Mouse (Mus musculus): ENCODE results near the gene Nrm.

Nrm gene

DNA sequence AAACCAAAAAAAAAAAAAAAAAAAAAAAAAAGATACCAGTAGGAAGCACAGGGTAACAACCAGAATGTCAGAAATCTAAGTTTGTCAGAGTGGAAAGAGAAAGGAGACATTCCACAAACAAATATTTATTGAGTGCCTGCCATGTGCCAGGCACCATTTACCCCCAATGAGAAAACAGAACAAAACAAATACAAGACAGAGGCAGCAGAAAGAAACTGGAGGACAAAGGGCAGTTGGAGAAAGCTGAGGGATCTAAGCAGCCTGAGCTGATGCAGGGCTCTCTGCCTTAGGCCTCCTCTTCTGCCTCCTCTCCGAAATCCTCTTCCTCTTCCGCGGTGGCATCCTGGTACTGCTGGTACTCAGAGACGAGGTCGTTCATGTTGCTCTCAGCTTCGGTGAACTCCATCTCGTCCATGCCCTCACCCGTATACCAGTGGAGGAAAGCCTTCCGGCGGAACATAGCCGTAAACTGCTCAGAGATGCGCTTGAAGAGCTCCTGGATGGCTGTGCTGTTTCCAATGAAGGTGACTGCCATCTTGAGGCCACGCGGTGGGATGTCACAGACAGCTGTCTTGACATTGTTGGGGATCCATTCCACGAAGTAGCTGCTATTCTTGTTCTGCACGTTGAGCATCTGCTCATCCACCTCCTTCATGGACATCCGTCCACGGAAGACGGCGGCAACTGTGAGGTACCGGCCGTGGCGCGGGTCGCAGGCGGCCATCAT lies 26.3 kb upstream of the Nrm start:
- DNase-seq (ENCODE audit: low read depth), result no peak

DNA sequence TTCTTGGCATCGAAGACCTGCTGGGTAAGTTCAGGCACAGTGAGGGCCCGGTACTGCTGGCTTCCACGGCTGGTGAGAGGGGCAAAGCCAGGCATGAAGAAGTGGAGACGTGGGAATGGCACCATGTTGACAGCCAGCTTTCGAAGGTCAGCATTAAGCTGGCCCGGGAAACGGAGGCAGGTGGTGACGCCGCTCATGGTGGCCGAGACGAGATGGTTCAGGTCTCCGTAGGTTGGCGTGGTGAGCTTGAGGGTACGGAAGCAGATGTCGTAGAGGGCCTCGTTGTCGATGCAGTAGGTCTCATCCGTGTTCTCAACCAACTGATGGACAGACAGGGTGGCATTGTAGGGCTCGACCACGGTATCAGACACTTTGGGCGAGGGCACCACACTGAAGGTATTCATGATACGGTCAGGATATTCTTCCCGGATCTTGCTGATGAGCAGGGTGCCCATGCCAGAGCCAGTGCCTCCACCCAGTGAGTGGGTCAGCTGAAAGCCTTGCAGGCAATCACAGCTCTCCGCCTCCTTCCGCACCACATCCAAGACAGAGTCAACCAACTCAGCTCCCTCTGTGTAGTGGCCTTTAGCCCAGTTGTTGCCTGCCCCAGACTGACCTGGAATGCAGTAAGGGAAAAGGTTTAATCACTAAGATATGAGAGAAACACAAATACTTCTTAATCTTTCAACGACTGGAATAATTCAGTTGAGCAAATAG lies 25.5 kb upstream of the Nrm start:
- no peak for DNase-seq (ENCODE audit: low read depth)

DNA sequence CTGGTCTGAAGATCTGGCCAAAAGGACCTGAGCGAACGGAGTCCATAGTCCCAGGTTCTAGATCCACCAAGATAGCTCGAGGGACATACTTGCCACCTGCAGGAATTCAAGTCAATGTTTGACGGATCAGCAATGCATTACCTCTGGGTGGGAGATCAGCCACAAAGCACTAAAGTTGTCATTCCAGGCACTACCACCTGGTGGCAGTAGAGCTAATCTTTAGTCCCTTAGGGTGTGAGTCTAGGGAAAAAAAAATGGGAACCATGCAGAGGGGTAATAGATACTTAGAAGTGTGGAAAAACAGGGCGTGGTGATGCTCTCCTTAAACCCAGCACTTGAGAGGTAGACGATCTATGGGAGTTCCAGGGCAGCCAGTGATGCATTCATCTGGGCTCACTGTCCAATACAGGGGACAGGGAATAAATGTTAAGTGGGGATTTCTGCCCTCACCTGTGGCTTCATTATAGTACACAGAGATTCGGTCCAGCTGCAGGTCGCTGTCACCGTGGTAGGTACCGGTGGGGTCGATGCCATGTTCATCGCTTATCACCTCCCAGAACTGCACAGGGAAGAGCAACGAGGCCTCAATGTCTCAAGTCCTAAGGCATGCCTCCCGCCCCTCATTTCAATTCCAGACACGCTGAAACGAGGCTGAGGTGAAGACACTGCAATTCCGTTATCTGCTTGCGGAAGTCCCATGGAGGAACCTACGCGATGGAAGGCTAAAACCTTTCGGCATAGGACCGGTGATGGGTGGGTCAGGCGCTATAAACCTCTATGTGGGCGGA lies 24.7 kb upstream of the Nrm start:
- DNase-seq (ENCODE audit: low read depth), result peak; percentile 88

DNA sequence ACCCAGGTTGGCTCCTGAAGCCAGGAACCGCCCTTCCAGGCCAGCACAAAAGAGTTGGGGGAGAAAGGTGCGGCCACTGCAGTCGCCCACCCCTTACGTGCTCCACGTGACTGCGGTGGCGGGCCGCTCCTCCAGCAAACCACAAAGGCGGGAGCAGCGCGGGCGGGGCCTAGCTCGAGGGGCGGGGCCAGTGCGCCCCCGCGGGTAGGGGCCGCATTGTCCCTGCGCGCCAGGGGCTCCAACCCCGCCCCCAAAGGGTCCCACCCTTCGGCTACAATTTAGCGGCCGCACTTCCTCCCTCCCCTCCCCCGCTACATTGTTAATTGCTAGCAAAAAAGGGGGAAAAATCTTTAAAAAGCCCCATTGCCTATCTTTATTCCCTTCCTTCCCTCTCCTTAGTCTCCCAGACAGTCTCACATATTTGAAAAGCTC lies 24.1 kb upstream of the Nrm start:
- peak; percentile 91 for DNase-seq (ENCODE audit: low read depth)

DNA sequence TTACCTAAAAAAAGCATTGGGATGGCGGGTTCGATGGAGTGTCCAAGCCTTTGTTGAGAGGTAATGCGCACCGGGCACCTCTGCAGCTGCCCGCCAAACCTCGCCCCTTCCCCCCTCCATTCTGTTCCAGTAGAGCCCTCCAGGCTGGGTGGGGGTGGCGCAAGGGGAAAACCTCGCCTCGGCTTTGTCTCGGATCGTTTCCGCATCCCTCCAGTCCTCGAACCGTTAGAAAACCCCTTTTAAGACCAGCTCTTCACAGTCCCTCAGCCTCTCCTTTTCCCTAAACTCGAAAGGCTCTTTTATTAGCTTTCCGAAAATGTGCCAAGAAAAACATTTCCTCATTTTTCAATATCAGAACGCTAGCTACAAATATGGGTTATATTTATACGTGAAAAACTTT lies 23.6 kb upstream of the Nrm start:
- DNase-seq (ENCODE audit: low read depth), result peak; percentile 70

DNA sequence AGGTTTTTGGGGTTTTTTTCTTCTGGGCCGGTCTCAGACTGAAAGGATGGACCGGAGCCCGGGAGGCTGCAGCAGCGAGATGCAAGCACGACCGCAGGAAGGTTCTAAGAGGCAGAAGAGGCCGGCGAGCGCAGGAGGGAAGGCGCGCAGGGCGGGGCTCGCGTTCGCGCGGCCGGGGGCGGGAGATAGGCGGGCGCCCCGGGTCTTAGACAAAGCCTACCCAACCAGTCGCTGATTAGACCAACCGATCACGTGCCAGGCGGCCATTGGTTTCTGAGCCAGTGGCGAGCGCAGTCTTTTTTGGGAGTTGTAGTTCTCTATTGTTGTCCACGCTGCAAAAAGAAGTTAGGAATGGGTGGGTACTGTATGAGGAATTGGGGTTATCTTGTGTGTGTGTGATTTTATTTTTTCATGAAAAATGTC lies 23.0 kb upstream of the Nrm start, which contains the start of gene Tubb5:
Gene Tubb5 (minus strand): TSS at position 185 of the 423 bp plus-strand sequence.
- DNase-seq (ENCODE audit: low read depth), result peak; percentile 98

DNA sequence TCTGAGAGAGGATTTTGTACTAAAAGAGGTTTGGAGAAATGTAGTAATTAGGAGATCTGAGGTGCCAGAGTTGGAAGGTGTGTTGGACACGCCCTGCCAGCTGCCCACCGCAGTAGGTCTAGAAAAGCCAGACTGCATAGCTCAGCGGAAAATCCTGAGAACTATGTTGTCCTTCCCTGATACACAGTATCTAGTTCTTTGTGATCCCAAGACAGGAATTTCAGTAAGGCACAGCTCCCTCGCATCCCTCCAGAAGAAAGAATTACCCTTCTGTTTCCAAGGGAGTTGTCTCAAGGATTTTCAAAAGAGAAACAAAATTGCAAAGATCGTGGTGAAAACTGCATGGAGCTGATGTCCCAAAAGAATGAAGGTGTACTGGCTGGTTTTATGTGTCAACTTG lies 22.5 kb upstream of the Nrm start:
- DNase-seq (ENCODE audit: low read depth), result no peak

DNA sequence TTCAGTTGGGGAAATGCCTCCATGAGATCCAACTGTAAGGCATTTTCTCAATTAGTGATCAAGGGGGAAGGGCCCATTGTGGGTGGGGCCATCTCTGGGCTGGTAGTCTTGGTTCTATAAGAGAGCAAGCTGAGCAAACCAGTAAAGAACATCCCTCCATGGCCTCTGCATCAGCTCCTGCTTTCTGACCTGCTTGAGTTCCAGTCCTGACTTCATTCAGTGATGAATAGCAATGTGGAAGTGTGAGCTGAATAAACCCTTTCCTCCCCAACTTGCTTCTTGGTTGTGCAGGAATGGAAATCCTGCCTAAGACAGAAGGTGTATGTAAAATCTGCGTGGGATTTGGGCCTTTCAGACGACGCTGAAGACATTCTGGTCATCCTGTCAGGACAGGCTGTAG lies 22.1 kb upstream of the Nrm start:
- DNase-seq (ENCODE audit: low read depth), result peak; percentile 56

DNA sequence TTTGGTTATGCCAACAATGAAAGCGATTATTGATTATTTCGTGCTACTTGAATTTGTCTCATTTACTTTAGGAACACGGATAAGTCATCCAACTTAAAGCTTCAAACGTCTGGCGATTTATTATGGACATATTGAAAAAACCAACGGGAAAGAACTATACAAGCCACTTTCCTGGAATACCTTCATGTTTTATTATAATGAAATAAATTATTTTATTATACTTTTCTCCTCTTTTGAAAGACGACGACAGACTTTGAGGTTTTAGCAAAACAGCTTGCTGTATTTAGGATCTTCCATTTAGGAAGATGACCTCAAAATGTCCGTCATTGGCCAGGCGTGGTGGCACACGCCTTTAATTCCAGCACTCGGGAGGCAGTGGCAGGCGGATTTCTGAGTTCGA lies 20.6 kb upstream of the Nrm start:
- peak; percentile 56 for DNase-seq (ENCODE audit: low read depth)

DNA sequence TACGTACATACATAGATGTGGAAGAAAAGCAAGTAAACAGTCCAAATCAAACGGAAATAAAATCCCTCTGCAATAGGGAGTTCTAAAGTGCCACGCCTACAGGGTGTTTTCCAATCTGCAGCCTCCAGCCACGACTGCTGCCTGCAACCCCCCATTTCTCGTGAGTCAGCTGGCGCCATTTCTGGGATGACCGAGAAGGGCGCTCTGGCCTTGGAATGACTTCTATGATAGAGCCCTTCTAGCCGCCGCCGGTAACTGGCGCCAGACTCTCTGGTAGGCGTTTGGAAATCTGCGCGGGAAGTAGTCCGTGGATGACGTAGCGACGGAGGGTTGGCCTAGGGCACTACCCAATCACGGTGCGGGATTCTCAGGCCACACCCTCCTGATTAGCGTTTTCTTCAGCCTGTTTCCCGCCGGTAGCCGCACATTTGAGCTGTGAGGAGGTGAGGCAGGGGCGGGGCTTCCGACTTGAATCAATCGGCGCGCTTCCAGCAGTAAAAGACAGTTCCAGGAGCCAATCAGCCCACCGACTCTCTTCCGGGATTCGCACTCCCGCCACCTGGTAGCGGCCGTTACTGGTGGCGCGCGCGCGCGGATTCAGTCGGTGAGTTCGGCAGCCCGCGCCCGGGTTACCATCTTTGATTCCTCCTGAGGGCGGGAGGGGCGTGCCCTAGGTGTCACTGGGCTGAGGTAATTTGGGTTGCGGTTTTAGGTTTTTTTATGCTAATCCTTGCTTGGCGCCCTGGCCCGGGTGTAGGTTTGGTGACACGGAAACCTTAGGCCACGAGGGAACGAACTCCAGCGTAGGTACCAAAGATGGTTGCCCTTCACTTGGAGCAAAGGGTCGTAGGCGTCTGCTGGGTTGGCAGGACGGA lies 19.8 kb upstream of the Nrm start, which contains the start of gene Mdc1:
Gene Mdc1 (plus strand): TSS at position 440 of the 875 bp plus-strand sequence.
- DNase-seq (ENCODE audit: low read depth), result peak; percentile 100

DNA sequence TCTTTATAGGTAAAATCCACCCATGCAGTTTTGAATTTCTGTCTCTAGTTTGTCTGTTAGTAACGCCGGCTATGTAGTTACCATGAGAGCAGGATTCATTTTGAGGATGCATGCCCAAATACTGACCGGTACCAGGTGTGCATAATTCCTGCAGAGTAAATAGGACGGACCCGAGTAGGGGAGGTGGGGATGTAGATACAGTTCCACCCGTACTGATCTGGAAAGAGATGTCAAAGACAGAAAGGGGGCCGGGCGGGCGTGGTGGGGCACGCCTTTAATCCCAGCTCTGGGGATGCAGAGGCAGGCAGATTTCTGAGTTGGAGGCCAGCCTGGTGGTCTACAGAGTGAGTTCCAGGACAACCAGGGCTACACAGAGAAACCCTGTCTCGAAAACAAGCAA lies 19.1 kb upstream of the Nrm start:
- no peak for DNase-seq (ENCODE audit: low read depth)

DNA sequence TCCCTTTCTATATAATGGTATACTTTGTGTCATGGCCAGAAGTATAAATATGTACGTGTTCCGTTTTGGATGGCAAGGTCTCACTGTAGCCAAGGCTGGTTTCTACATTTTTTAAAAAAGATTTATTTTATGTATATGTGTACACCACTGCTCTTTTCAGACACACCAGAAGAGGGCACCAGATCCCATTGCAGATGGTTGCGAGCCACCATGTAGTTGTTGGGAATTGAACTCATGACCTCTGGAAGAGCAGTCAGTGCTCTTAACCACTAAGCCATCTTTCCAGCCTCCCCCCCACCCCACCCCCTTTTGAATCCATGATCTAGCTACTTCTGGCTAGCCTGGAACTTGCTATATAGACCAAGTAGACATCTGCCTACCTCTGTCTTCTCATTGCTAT lies 17.6 kb upstream of the Nrm start:
- DNase-seq (ENCODE audit: low read depth), result no peak

DNA sequence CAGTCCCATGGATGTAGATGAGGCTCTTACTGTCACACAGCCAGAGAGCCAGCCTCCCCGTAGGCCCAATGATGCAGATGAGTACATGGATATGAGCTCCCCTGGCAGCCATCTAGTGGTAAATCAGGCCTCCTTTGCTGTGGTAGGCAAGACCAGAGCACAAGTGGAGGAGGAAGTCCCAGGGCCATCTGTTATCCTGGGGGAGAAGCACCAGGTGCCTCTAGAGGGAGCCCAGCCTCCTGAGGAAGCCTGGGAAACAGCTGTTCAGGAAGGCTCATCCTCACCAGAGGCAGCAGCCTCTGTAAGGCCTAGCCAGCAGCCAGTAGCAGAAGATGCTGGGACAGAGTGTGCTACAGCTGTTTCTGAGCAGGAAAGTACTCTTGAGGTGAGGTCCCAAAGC lies 13.0 kb upstream of the Nrm start:
- peak; percentile 69 for DNase-seq (ENCODE audit: low read depth)

DNA sequence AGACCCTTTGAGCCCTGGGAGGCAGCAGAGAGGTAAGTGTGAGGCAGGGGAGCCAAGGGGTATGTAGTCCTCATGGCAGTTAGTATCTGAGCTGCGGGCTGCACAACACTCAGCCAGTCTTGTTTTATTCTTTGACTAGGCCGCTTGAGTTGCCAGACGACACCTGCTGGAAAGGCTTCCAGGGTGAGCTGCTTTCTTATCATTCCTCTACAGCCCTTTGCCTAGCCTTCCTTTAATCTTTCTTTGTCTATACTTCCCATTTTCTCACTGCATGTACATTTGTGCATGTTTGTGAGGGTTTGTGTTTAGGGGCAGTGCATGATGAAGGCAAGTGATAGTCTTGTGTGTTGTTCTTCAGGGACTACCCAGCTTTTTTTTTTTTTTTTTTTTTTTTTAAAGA lies 10.1 kb upstream of the Nrm start:
- DNase-seq (ENCODE audit: low read depth), result no peak

DNA sequence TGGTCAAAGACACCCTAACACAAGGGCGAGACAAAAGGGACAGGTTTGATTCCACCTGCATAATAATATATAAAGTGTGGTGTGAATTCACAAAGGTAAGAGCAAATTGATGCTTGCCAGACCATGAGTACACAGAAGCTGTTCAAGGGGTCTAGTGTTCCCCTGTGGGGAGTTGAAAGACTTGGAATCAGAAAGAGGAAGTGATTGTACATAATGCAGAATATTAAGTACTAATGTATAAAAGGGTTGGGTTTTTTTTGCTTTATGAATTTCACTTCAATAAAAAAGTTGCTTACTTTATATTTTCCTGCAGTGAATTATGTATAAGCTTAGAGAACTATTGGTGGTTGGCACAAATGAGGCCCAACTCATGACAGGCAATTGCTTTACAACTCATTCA lies 1.7 kb upstream of the Nrm start:
- DNase-seq (ENCODE audit: low read depth), result no peak

DNA sequence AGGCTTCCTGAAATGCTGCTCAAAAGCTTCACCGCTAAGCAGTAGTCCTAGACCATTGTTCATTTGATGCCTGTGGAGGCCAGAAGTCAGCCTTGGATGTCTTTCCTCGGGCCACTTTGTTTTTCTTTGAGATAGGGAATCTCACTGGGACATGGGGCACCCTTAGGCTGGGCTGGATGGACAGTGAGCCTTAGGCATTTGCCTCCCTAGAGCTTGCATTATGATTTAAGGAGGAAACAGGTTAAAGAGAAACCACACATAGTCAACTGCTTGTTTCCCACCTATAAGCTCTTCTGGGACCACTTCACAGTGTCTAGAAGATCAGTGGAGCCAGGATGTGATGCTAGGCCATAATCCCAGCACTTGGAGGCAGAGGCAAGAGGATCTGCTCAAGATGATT lies 1.3 kb upstream of the Nrm start:
- no peak for DNase-seq (ENCODE audit: low read depth)

DNA sequence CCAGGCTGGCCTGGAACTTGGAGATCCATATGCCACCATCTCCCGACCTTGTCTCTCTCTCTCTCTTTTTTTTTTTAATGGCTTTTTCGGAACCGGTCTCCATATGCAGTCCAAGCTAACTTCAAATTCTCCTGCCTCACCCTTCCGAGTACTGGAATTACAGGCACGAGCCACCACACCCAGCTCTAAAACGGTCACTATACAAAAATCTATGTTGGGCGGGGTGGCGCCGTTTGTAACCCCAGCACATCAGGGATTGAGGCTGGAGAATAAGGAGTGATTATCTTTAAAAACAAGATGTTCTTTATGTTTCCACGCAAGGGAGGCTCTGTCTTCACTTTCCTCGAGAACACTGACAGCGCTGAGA lies 304 bp upstream of the Nrm start:
- DNase-seq (ENCODE audit: low read depth), result no peak

DNA sequence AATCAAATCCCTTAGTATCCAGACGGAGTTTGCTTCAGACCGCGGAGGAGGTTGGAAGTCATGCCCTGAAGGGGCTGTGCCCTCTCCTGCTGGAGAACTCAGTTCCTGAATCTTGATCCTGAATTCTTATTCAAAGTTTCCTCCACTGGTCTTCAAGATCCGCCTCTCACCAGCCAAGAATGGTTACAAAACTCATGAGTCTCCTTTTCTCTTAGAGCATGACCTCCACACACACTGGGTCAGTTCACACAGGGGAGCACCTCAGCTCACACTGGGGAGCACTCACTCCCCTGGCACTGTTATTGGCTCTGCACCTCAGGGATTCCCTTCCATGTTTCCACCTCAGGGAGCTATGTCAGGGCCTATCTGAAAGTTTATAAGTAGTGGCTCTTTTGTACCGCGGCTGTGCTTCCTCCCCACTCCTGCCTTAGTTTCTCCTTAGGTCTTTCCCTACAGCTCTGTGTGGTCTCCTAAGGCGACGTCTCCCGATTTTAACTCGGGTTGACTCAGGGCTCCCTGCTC lies 3.8 kb downstream of the Nrm start:
- peak; percentile 24 for DNase-seq (ENCODE audit: low read depth)

DNA sequence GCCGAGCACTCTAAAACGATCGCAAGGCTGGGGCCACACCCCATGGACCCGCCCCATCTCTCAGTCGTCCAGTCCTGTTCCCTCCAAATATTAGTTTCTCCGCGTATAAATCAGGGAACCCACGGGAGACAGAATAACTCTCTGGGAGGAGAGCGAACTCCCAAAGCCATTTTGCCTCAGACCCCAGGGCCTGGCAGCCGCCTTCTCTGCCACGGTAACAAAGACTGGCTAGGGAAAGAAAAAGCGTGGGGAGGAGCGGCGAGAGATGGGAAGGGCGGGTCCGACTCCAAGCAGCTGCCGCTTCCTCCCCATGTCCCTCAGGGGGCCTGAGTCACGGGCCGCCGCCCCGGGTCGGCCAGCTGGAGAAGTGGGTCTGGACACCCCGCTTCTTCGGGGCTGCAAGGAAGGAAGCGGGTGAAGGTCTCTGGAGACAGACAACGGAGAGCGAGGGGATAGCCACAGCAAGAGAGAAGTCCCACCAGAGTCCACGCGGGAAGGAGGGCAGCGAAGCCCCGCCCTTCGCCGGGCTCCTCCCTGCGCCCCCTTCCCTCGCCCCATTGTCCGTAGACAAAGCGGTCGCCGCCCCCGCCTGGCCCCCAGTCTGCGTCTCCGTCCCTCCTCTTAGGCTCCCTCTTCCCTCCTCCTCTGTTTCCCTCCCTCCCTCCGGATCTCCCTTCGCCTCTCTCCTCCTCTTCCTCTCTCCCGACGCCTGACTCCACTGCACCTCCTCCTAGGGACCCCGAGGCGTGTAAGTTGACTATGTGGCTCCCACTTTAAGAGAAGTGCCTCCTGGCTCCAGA lies 4.6 kb downstream of the Nrm start, which contains the start of gene Ppp1r18:
Gene Ppp1r18 (plus strand): TSS at position 113 of the 800 bp plus-strand sequence.
- DNase-seq (ENCODE audit: low read depth), result peak; percentile 86

DNA sequence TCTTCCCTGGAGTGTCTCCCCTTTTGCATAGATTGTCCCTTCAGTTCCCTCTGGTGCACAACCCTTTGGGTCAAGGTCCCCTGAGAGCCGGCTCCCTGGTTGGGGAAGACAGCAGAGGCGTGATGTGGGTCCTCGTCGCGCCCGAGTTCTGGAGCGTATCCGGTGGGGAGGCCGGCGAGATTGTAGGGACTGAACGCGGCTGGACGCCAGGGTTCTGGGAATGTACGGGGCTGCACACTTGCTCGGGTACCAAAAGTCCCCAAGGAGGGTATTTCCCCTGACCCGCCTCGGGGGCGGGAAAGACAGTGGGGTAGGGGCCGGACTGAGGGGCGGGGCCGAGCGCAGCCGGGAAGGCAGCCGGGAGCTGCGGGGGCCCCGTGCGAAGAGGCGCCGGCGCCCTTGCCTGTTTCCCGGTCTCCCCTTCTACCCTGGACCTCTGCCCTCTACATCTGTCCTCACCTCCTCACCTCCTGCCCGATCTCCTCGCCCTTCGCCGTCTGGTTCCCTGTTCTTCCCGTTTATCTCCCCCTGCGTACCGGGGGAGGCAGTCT lies 5.2 kb downstream of the Nrm start:
- DNase-seq (ENCODE audit: low read depth), result no peak

Data from 416B (cell line).